21 mouse cellular contexts compared by ENCODE assay signal in genomic region chr10:83201525-83201924, GRCm38 (mm10).
DNase-seq lines count a peak whose midpoint lies in the region; ATAC-seq lines count a peak whose summit lies in the region.
"Had no signal": no experiment of that assay in that cellular context is flagged by ENCODE, and none has a peak within 500 bp of the region (broad histone marks: within the 10 kb centered on the region; RNA-seq: fewer than 3 reads in every experiment).

No protein-coding gene starts in this region.

- peak; percentile 71 to 84 for DNase-seq in adrenal gland, adult (ENCODE audit: inconsistent age in 2 of 2, low spot score in 1 of 2)
- no peak for DNase-seq in adrenal gland, adult 18-20 months (ENCODE audit: low spot score in 2 of 2)
- peak; percentile 45 for DNase-seq in ovary, adult 18-20 months (ENCODE audit: low spot score)
- DNase-seq in ovary, postnatal 10 days (ENCODE audit: low spot score): no peak
- DNase-seq in adrenal gland, postnatal 14 days: peak; percentile 58
- peak; percentile 61 to 66 for DNase-seq in adrenal gland, postnatal 36 days
- DNase-seq in thymus, postnatal 0 days (ENCODE audit: low spot score): no peak
- DNase-seq: B cell, adult 2 months; cerebellum, adult 11 months; cerebellum, adult 18-20 months; cerebellum, adult 8-10 months; cerebellum, adult 9-11 months; cerebellum, postnatal 14 days; cerebellum, postnatal 36 days; embryo, embryonic 11 days had no signal

- ATAC-seq in megakaryocyte, adult 5-6 weeks (ENCODE audit: poor library complexity, severe bottlenecking): no peak
- ATAC-seq: activated CD4-positive, CD25-positive, alpha-beta regulatory T cell, adult 4 months; CD4-positive, CD25-positive, alpha-beta regulatory T cell, adult 4 months; forebrain, embryonic 14.5 days; forebrain, embryonic 16.5 days; Patski had no signal

Comparison
In these comparisons a context has a peak if more than half of its experiments do, and no peak if none do; other contexts are left out.
1. DNase-seq: peak in adrenal gland, adult (2 of 2), ovary, adult 18-20 months (single experiment), adrenal gland, postnatal 14 days (single experiment) and adrenal gland, postnatal 36 days (2 of 2); none in adrenal gland, adult 18-20 months (0 of 2), ovary, postnatal 10 days (single experiment) and thymus, postnatal 0 days (single experiment).